Mouse (Mus musculus): ENCODE data around the gene Sost.

GRCm38 (mm10) chr11:101935743-101936142 is 31.1 kb downstream of the Sost start:
- TF ChIP-seq CTCF (IDR thresholded peaks at IDR 0.05; ENCODE audit: borderline replicate concordance, insufficient read depth, low read depth, low read length) (no peak), POLR2A (IDR thresholded peaks at IDR 0.05; ENCODE audit: borderline replicate concordance, insufficient read depth, low read length) (no peak)

All from cerebellum, adult 2 months (tissue).